Mouse (Mus musculus): ENCODE data around the gene Cd68. TPM values are rescaled to one million over a fixed set of nuclear protein-coding genes. Genes with fewer than 3 reads are reported as not detected.
"Not testable (repeated sequence)": the region's sequence is repeated elsewhere in the genome, so short reads cannot be mapped to it uniquely, and the experiment has no call there.

The Cd68 gene
- polyA plus RNA-seq, 1 experiment from 2014 or later, result 5.2 TPM

DNA sequence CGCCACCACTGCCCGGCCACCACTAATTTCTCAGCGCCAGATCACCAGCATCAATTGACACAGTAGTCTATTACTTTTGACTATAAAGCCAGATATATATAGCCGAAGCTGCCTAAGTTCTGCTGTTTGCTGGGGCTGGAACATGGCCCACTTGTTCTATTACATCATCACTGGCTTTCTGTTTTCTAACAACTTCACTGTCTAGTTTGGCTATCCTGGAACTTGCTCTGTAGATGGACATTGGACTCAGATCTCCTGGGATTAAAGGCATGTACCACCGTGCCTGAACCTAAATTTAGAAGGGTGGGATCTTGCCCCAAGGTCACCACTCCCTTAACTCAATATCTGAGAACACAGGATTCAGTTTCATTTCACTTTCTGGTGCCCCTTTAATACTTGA lies 20.1 kb downstream of the Cd68 start:
- Histone ChIP-seq H3K36me3 (peaks cover 96% of the 10 kb centered on the region), H3K4me3 (no peak overlapping the region), H3K4me2 (no peak overlapping the region), H3K27ac (ENCODE audit: poor library complexity, severe bottlenecking) (no peak overlapping the region), H3K9me3 (replicated peaks) (no peaks in the 10 kb centered on the region), H3K4me1 (replicated peaks) (no peaks in the 10 kb centered on the region), H3K9ac (no peak overlapping the region), H3K27me3 (replicated peaks) (no peaks in the 10 kb centered on the region)
- no peak for ATAC-seq (ENCODE audit: insufficient number of reproducible peaks, low FRiP score)
- 87% methylated on average over 5 of the region's 5 CpGs for WGBS

DNA sequence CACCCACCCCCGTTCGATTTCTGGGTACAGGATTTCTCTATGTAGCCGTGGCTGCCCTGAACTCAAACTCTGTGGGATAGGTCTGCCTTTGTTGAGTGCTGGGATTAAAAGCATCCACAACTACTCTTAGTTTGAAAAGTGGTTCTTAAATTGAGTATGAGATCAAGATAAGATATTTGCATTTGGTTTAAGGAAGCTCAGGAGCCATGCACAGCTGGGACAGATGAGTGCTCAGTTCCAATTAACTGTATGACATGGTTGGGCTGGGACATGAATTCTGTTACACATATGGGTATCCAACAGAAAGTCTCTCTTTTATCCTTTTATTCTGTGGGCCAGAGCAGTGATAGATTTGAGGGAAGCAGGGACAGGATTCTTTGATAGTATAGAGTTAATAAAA lies 30.5 kb downstream of the Cd68 start:
- H3K36me3 ChIP-seq, result peaks cover 30% of the 10 kb centered on the region
- WGBS, result 81% methylated on average over 3 of the region's 3 CpGs
- H3K4me2 ChIP-seq, result no peak overlapping the region
- H3K9ac ChIP-seq, result no peak overlapping the region
- peaks cover 23% of the 10 kb centered on the region for H3K4me1 ChIP-seq (replicated peaks)
- no peak for ATAC-seq (ENCODE audit: insufficient number of reproducible peaks, low FRiP score)
- no peaks in the 10 kb centered on the region for H3K9me3 ChIP-seq (replicated peaks)
- H3K27ac ChIP-seq (ENCODE audit: poor library complexity, severe bottlenecking), result no peak overlapping the region
- no peak overlapping the region for H3K4me3 ChIP-seq
- no peaks in the 10 kb centered on the region for H3K27me3 ChIP-seq (replicated peaks)

GRCm38 (mm10) chr11:69633128-69633866 lies 32.7 kb downstream of the Cd68 start:
- peaks cover 25% of the 10 kb centered on the region for H3K4me1 ChIP-seq (replicated peaks)
- ATAC-seq (ENCODE audit: insufficient number of reproducible peaks, low FRiP score), result peak; percentile 77
- H3K27me3 ChIP-seq (replicated peaks), result no peaks in the 10 kb centered on the region
- H3K36me3 ChIP-seq, result peaks cover 14% of the 10 kb centered on the region
- peak overlapping the region; percentile 98 for H3K9ac ChIP-seq
- H3K27ac ChIP-seq (ENCODE audit: poor library complexity, severe bottlenecking), result peak overlapping the region; percentile 98
- H3K4me3 ChIP-seq, result peak overlapping the region; percentile 95
- no peaks in the 10 kb centered on the region for H3K9me3 ChIP-seq (replicated peaks)
- WGBS, result under 1% methylated on average over 38 of the region's 50 CpGs
- H3K4me2 ChIP-seq, result peak overlapping the region; percentile 91

DNA sequence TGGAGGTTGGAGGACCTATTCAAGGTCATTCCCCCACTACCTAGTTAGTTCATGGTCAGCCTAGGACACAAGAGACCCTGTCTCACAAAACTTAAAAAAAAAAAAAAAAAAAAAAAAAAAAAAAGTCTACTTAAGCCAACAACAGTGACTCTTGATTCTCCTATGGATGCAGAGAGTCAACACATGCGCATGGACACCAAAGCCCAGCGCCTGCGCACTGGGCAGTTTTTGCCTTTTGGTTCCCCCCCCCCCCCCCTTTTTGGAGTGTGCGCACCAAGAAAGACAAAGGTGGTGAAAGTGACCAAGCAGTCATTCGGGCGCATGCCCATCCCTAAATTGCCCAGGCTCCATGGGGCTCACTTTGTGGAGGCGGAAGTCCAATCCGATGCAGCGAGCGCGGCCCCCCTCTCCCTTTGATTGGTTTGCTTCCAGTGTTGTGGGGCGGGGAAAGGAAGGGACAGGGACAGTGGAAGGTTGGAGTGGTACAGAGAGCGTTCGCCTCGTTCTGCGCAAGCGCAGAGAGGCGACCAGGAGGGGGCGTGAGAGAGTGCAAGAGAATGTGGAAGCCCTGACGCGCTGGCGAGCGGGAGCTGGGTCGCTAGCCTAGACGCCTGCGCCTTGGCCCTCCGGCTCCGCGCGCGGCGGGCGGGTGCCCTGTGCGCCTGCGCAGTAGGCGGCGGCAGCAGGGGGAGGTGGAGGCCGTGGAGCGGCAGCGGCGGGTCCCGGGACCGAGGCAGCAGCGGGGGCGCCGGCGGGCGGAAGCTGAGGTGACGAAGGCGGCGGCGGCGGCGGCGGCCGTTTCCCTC lies 33.5 kb downstream of the Cd68 start, which contains the start of gene Fxr2:
Fxr2 (plus strand) TSS at position 707 of the 806 bp plus-strand sequence.
- WGBS, result under 1% methylated on average over 46 of the region's 56 CpGs

DNA sequence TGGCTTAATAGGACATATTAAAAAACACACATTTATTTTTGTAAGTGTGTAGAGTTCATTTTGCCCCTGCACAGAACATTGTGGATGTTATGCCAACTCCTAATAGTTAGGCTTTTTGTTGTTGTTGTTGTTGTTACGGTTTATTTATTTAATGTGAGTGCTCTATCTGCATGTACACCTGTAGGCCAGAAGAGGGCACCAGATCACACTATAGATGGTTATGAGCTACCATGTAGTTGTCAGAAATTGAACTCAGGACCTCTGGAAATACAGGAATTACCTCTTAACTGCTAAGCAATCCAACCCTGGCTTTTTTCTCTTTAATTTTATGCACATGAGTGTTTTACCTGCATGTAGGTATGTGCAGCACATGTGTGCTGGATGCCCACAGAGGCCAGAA lies 36.2 kb downstream of the Cd68 start:
- Histone ChIP-seq H3K4me2 (no peak overlapping the region), H3K27me3 (replicated peaks) (no peaks in the 10 kb centered on the region), H3K9ac (no peak overlapping the region), H3K9me3 (replicated peaks) (no peaks in the 10 kb centered on the region), H3K4me1 (replicated peaks) (peaks cover 14% of the 10 kb centered on the region), H3K36me3 (no peaks in the 10 kb centered on the region), H3K27ac (ENCODE audit: poor library complexity, severe bottlenecking) (no peak overlapping the region), H3K4me3 (no peak overlapping the region)
- no peak for ATAC-seq (ENCODE audit: insufficient number of reproducible peaks, low FRiP score)
- WGBS, result 63% methylated on average over 1 of the region's 1 CpGs

More for the DNA sequence above, 33.5 kb downstream of the Cd68 start, which contains the start of gene Fxr2:
- Histone ChIP-seq H3K9ac (peak within 1 kb of the TSS; percentile 98), H3K4me3 (peak within 1 kb of the TSS; percentile 95), H3K9me3 (replicated peaks) (no peaks in the 10 kb centered on the region), H3K36me3 (peaks cover 11% of the 10 kb centered on the region), H3K27ac (ENCODE audit: poor library complexity, severe bottlenecking) (peak within 1 kb of the TSS; percentile 98), H3K4me1 (replicated peaks) (peaks cover 25% of the 10 kb centered on the region), H3K4me2 (peak within 1 kb of the TSS; percentile 91), H3K27me3 (replicated peaks) (no peaks in the 10 kb centered on the region)
- ATAC-seq (ENCODE audit: insufficient number of reproducible peaks, low FRiP score), result peak; percentile 95

GRCm38 (mm10) chr11:69628286-69628685 lies 37.7 kb downstream of the Cd68 start:
- Histone ChIP-seq H3K36me3 (no peaks in the 10 kb centered on the region), H3K9me3 (replicated peaks) (no peaks in the 10 kb centered on the region), H3K27ac (ENCODE audit: poor library complexity, severe bottlenecking) (no peak overlapping the region), H3K4me3 (no peak overlapping the region), H3K9ac (no peak overlapping the region), H3K4me1 (replicated peaks) (0 out of 2 replicates have a peak, but pooled peaks cover 3% of the 10 kb centered on the region), H3K4me2 (no peak overlapping the region), H3K27me3 (replicated peaks) (no peaks in the 10 kb centered on the region)
- 37% methylated on average over 6 of the region's 6 CpGs for WGBS
- no peak for ATAC-seq (ENCODE audit: insufficient number of reproducible peaks, low FRiP score)

DNA sequence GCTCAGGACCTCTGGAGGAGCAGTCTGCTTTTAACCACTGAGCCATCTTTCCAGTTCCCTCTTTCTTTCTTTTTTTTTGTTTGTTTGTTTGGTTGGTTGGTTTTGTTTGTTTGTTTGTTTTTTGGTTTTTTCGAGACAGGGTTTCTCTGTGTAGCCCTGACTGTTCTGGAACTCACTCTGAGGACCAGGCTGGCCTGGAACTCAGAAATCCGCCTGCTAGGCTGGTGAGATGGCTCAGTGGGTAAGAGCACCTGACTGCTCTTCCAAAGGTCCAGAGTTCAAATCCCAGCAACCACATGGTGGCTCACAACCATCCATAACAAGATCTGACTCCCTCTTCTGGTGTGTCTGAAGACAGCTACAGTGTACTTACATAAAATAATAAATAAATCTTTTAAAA lies 41.6 kb downstream of the Cd68 start:
- H3K4me1 ChIP-seq (replicated peaks), result peaks cover 15% of the 10 kb centered on the region
- WGBS, result 77% methylated on average over 2 of the region's 2 CpGs
- not testable (repeated sequence) for H3K4me3 ChIP-seq; H3K27me3 ChIP-seq (replicated peaks); H3K9me3 ChIP-seq (replicated peaks); H3K27ac ChIP-seq (ENCODE audit: poor library complexity, severe bottlenecking); ATAC-seq (ENCODE audit: insufficient number of reproducible peaks, low FRiP score); H3K36me3 ChIP-seq; H3K9ac ChIP-seq; H3K4me2 ChIP-seq

DNA sequence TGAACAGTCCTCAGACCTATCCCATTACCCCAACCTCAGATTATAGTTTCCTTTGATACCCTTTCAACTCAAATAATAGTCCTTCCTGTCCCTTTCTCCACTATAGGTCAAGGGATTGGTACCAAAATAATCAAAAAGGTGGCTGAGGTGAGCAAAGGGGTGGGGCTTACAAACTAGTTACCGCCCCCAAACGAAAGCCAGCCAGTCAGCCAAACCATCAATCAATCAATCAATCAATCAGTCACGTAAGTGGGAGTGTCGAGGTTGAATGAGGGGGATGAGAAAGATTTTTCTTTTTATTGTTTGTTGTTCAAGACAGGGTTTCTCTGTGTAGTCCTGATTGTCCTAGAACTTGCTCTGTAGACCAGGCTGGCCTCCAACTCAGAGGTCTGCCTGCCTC lies 42.9 kb downstream of the Cd68 start:
- Histone ChIP-seq H3K4me3 (peak overlapping the region; percentile 64; the same call in 1 of the 2 replicates), H3K27me3 (replicated peaks) (no peaks in the 10 kb centered on the region), H3K4me1 (replicated peaks) (peaks cover 13% of the 10 kb centered on the region), H3K27ac (ENCODE audit: poor library complexity, severe bottlenecking) (no peak overlapping the region), H3K9ac (no peak overlapping the region), H3K36me3 (no peaks in the 10 kb centered on the region), H3K4me2 (peak overlapping the region; percentile 86), H3K9me3 (replicated peaks) (no peaks in the 10 kb centered on the region)
- ATAC-seq (ENCODE audit: insufficient number of reproducible peaks, low FRiP score), result no peak
- 78% methylated on average over 4 of the region's 4 CpGs for WGBS

DNA sequence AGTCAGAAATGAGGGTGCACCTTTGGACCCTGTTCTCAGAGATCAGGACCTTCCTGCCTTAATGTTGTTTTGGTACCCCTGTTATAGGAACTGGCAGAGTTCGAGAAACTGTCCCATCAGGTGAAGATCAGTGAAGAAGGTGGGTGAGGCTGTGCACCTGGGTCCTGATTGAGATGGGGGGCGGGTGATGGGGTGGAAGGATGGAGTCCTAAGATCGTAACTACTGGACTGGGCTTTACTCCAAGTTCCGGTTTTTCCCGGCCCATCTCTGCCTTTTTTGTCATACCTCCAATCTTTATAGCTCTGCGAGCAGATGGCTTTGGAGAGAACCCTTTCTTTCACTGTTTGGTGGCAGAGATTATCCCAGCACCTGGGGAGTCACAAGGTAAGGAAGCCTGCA lies 43.5 kb downstream of the Cd68 start:
- Histone ChIP-seq H3K4me3 (peak overlapping the region; percentile 64), H3K4me1 (replicated peaks) (peaks cover 17% of the 10 kb centered on the region), H3K27me3 (replicated peaks) (0 out of 2 replicates have a peak, but pooled peaks cover 5% of the 10 kb centered on the region), H3K9me3 (replicated peaks) (no peaks in the 10 kb centered on the region), H3K9ac (peak overlapping the region; percentile 81), H3K4me2 (peak overlapping the region; percentile 86), H3K36me3 (no peaks in the 10 kb centered on the region), H3K27ac (ENCODE audit: poor library complexity, severe bottlenecking) (peak overlapping the region; percentile 59; the same call in 1 of the 2 replicates)
- ATAC-seq (ENCODE audit: insufficient number of reproducible peaks, low FRiP score), result no peak; the same call in 1 of the 2 replicates
- WGBS, result 37% methylated on average over 6 of the region's 6 CpGs

- peak; percentile 84 for ATAC-seq (ENCODE audit: insufficient number of reproducible peaks, low FRiP score)
- peak within 1 kb of the TSS; percentile 64 for H3K4me3 ChIP-seq
- WGBS, result 2% methylated on average over 20 of the region's 20 CpGs
Observed at GRCm38 (mm10) chr11:69621571-69622268, 44.2 kb downstream of the Cd68 start, which contains the start of gene Sat2. Gene Sat2, plus strand, starts transcription at chr11:69622024.

More at GRCm38 (mm10) chr11:69621571-69622268, 44.2 kb downstream of the Cd68 start, which contains the start of gene Sat2:
- Histone ChIP-seq H3K27me3 (replicated peaks) (0 out of 2 replicates have a peak, but pooled peaks cover 5% of the 10 kb centered on the region), H3K4me2 (peak within 1 kb of the TSS; percentile 86), H3K36me3 (no peaks in the 10 kb centered on the region), H3K9ac (peak within 1 kb of the TSS; percentile 81), H3K27ac (ENCODE audit: poor library complexity, severe bottlenecking) (peak within 1 kb of the TSS; percentile 59; the same call in 1 of the 2 replicates), H3K4me1 (replicated peaks) (peaks cover 17% of the 10 kb centered on the region), H3K9me3 (replicated peaks) (no peaks in the 10 kb centered on the region)
